Mouse (Mus musculus) C2C12 (cell line): Measurements from ENCODE around the gene Kdelr2. TPM values are rescaled to one million over a fixed set of nuclear protein-coding genes. Genes with fewer than 3 reads are reported as not detected.

Source experiments
- H3K27me3 ChIP-seq: one replicate; pipeline ENCODE4 v1.6.1; 2011; ENCODE audit not compliant: control insufficient read depth, insufficient read depth, insufficient read length
- H3K36me3 ChIP-seq: one replicate; pipeline ENCODE4 v1.6.1; 2011; ENCODE audit not compliant: control insufficient read depth, insufficient read depth
- H3K4me3 ChIP-seq: one replicate; pipeline ENCODE4 v1.5.1; 2011; ENCODE audit warnings: mild to moderate bottlenecking, control low read depth; ENCODE audit not compliant: poor library complexity, insufficient read depth, severe bottlenecking
- H3K79me2 ChIP-seq: one replicate; pipeline ENCODE4 v1.6.1; 2011; ENCODE audit not compliant: control insufficient read depth, insufficient read depth
- H3K79me3 ChIP-seq: one replicate; pipeline ENCODE4 v1.6.1; 2011; ENCODE audit warnings: low read depth, control low read depth
- H3ac ChIP-seq: one replicate; pipeline ENCODE3; 2011; ENCODE audit warnings: low read depth; ENCODE audit not compliant: control insufficient read depth, insufficient read length
- CEBPB ChIP-seq: IDR thresholded peaks from one replicate; pipeline ENCODE4 v1.6.1; 2011; ENCODE audit warnings: low read depth, mild to moderate bottlenecking, control low read depth, moderate library complexity
- CTCF ChIP-seq: IDR thresholded peaks from one replicate; pipeline ENCODE4 v1.5.1; 2011; ENCODE audit not compliant: control insufficient read depth, insufficient read depth, insufficient read length
- FOSL1 ChIP-seq: IDR thresholded peaks from one replicate; pipeline ENCODE4 v1.8.0; 2011; ENCODE audit warnings: mild to moderate bottlenecking, low read length; ENCODE audit not compliant: poor library complexity, insufficient read depth, severe bottlenecking
- MAX ChIP-seq: IDR thresholded peaks from one replicate; pipeline ENCODE4 v1.6.1; 2011; ENCODE audit warnings: mild to moderate bottlenecking, control low read depth
- MYOD1 ChIP-seq: IDR thresholded peaks from one replicate; pipeline ENCODE4 v1.6.1; 2011; ENCODE audit warnings: low read depth; ENCODE audit not compliant: control insufficient read depth, insufficient read length
- MYOG ChIP-seq: IDR thresholded peaks from one replicate; pipeline ENCODE4 v1.6.1; 2011; ENCODE audit not compliant: control insufficient read depth, insufficient read length; ENCODE audit errors: extremely low read depth
- USF1 ChIP-seq: IDR thresholded peaks from one replicate; pipeline ENCODE4 v1.6.1; 2011; ENCODE audit warnings: low read depth, mild to moderate bottlenecking, control low read depth, moderate library complexity
- polyA plus RNA-seq: library from polyadenylated mRNA; unstranded; fragments of >200 nt; fragmentation: generic; extraction: Trizol; gene quantifications from one replicate; pipeline ENCODE4 v1.2.1, GENCODE M21; 2012; ENCODE audit warnings: missing spikeins

Gene Kdelr2
- polyA plus RNA-seq, 1 experiment, result 131 TPM

- H3K79me2 ChIP-seq, result peaks cover 84% of the 10 kb centered on the region
- TF ChIP-seq USF1 (no peak), CTCF (no peak), MAX (no peak), CEBPB (no peak), MYOD1 (no peak), MYOG (no peak), FOSL1 (no peak)
- H3K27me3 ChIP-seq, result no peaks in the 10 kb centered on the region
- no peak overlapping the region for H3ac ChIP-seq
- H3K4me3 ChIP-seq, result no peak overlapping the region
- H3K79me3 ChIP-seq, result peaks cover 84% of the 10 kb centered on the region
- H3K36me3 ChIP-seq, result peaks cover 81% of the 10 kb centered on the region
These were observed 5.6 kb downstream of the Kdelr2 start for GRCm38 (mm10) chr5:143409239-143409638.

GRCm38 (mm10) chr5:143410841-143411395 is 7.3 kb downstream of the Kdelr2 start:
- no peak overlapping the region for H3K4me3 ChIP-seq
- peaks cover 77% of the 10 kb centered on the region for H3K79me2 ChIP-seq
- no peak overlapping the region for H3ac ChIP-seq
- H3K27me3 ChIP-seq, result no peaks in the 10 kb centered on the region
- peaks cover 84% of the 10 kb centered on the region for H3K36me3 ChIP-seq
- H3K79me3 ChIP-seq, result peaks cover 72% of the 10 kb centered on the region
- TF ChIP-seq MYOG (no peak), USF1 (no peak), MYOD1 (no peak), CEBPB (no peak), FOSL1 (no peak), MAX (no peak), CTCF (no peak)

DNA sequence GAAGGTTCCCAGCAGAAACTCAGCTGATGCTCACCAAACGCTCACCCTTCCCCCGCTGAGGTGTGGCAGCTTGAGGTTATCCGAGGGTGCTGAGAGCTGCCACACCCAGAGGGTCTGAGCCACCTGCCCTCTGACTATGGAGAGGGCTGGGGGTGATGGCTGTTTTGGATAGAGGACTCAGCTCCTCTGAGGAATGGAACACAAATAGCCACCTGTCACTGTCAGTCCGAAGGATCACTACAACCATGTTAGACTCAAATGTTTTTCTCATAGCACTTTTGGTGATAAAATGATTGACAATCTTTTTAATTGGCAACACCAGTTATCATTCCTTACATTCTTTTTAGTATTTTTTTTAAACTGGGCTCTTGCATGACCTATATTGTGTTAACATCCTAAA is 17.8 kb downstream of the Kdelr2 start:
- Histone ChIP-seq H3K79me2 (peaks cover 16% of the 10 kb centered on the region), H3K4me3 (no peak overlapping the region), H3K27me3 (no peaks in the 10 kb centered on the region), H3ac (no peak overlapping the region), H3K79me3 (peaks cover 3% of the 10 kb centered on the region), H3K36me3 (peaks cover 70% of the 10 kb centered on the region)
- TF ChIP-seq USF1, result no peak
- peak; percentile 4 for TF ChIP-seq MYOD1

DNA sequence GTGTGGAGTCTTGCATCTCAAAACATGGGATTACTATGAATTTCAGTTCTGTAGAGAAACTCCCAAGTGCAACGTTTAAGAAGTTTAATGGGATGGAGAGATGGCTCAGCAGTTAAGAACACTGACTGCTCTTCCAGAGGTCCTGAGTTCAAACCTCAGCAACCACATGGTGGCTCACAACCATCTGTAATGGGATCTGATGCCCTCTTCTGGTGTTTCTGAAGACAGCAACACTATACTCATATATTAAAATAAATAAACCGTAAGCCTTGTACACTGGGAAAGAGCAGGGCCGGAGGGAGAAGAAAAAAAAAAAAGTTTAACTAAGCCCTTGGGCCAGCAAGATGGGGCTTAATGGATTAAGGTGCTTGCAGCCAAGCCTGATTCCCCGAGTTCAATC is 19.4 kb downstream of the Kdelr2 start:
- H3K4me3 ChIP-seq, result no peak overlapping the region
- no peaks in the 10 kb centered on the region for H3K27me3 ChIP-seq
- peaks cover 3% of the 10 kb centered on the region for H3K79me2 ChIP-seq
- peaks cover 55% of the 10 kb centered on the region for H3K36me3 ChIP-seq
- H3ac ChIP-seq, result no peak overlapping the region
- H3K79me3 ChIP-seq, result no peaks in the 10 kb centered on the region
- no peak for TF ChIP-seq USF1
- TF ChIP-seq FOSL1, result no peak
- no peak for TF ChIP-seq CTCF

DNA sequence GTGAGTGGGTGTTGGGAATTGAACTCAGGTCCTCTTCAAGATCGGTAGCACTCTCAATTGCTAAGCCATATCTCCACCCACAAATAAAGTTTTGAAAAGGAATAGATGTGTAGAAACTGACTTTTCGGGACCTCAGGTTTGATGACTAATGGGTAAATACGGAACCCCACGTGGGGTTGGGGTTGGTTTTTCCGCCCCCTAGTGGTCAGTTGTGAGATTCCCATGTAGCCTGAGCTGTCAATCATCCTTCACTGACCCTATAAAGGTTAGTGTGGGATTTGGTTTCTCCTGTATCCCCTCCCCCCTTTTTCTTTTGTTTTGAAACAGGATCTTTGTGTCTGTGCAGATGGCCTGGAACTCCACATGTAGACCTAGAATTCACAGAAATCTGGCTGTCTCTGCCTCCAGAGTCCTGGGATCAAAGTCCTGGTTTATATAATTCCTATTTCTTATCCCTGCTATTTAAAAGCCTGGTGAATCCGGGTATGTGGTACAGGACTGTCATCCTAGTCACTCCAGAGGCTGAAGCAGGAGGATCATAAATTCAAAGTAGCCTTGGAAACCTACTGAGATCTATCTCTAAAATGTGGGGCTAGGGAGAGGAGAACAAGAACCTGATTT is 20.4 kb downstream of the Kdelr2 start:
- H3ac ChIP-seq, result no peak overlapping the region
- H3K79me3 ChIP-seq, result no peaks in the 10 kb centered on the region
- TF ChIP-seq MAX (no peak), MYOG (no peak), USF1 (peak; percentile 34), CTCF (peak; percentile 41), FOSL1 (no peak), CEBPB (no peak), MYOD1 (no peak)
- no peaks in the 10 kb centered on the region for H3K79me2 ChIP-seq
- H3K36me3 ChIP-seq, result peaks cover 45% of the 10 kb centered on the region
- H3K27me3 ChIP-seq, result no peaks in the 10 kb centered on the region
- no peak overlapping the region for H3K4me3 ChIP-seq

- no peaks in the 10 kb centered on the region for H3K79me3 ChIP-seq
- no peaks in the 10 kb centered on the region for H3K36me3 ChIP-seq
- no peak overlapping the region for H3ac ChIP-seq
- H3K79me2 ChIP-seq, result no peaks in the 10 kb centered on the region
- TF ChIP-seq CTCF (peak; percentile 57), MYOG (no peak), MYOD1 (peak; percentile 78)
- H3K27me3 ChIP-seq, result no peaks in the 10 kb centered on the region
- H3K4me3 ChIP-seq, result no peak overlapping the region
These were observed 30.8 kb downstream of the Kdelr2 start for GRCm38 (mm10) chr5:143434421-143434820.
